Mouse (Mus musculus) CH12.LX (cell line): Measurements from ENCODE around the gene Cog7.

ENCODE experiments used
- CHD1 ChIP-seq: IDR thresholded peaks from 2 replicates; pipeline ENCODE4 v1.6.1; 2012; ENCODE audit warnings: low read depth, low read length, improper control_type of control experiment, inconsistent platforms
- CTCF ChIP-seq, 2 experiments: IDR thresholded peaks in 1 of 2; conservative IDR thresholded peaks in 1 of 2; 2 replicates each; pipeline ENCODE4 v1.5.1; 2011 to 2012; ENCODE audit warnings: low read depth in 2 of 2, low read length in 2 of 2, improper control_type of control experiment in 1 of 2, inconsistent platforms in 1 of 2, mild to moderate bottlenecking in 1 of 2, moderate library complexity in 1 of 2
- ETS1 ChIP-seq: conservative IDR thresholded peaks from 2 replicates; pipeline ENCODE4 v1.6.1; 2012; ENCODE audit warnings: low read depth, mild to moderate bottlenecking, inconsistent platforms, low read length, improper control_type of control experiment, moderate library complexity
- JUND ChIP-seq: conservative IDR thresholded peaks from 2 replicates; pipeline ENCODE4 v1.6.1; 2011; ENCODE audit warnings: low read depth, low read length, improper control_type of control experiment
- MAZ ChIP-seq: IDR thresholded peaks from 2 replicates; pipeline ENCODE4 v1.6.1; 2012; ENCODE audit warnings: low read depth, mild to moderate bottlenecking, inconsistent platforms, low read length, improper control_type of control experiment, moderate library complexity
- MEF2A ChIP-seq: IDR thresholded peaks from 2 replicates; pipeline ENCODE4 v1.6.1; 2014; ENCODE audit warnings: low read depth, mild to moderate bottlenecking, inconsistent platforms, low read length, improper control_type of control experiment, borderline replicate concordance
- POLR2A ChIP-seq: IDR thresholded peaks from 2 replicates; pipeline ENCODE4 v1.6.1; 2011; ENCODE audit warnings: low read depth, mild to moderate bottlenecking, improper control_type of control experiment, low read length
- RAD21 ChIP-seq: IDR thresholded peaks from 2 replicates; pipeline ENCODE4 v1.6.1; 2011; ENCODE audit warnings: low read depth, mild to moderate bottlenecking, low read length, improper control_type of control experiment, moderate library complexity
- SMC3 ChIP-seq: IDR thresholded peaks from 2 replicates; pipeline ENCODE4 v1.6.1; 2011; ENCODE audit warnings: low read depth, low read length, improper control_type of control experiment
- USF1 ChIP-seq: IDR thresholded peaks from 2 replicates; pipeline ENCODE4 v1.6.1; 2014; ENCODE audit warnings: low read depth, mild to moderate bottlenecking, inconsistent platforms, low read length, improper control_type of control experiment
- ZMIZ1 ChIP-seq: IDR thresholded peaks from 2 replicates; pipeline ENCODE4 v1.6.1; 2012; ENCODE audit warnings: low read depth, mild to moderate bottlenecking, inconsistent platforms, low read length, improper control_type of control experiment

- TF ChIP-seq CHD1 (no peak), SMC3 (no peak), RAD21 (no peak), USF1 (no peak), MAZ (no peak), CTCF (conservative IDR thresholded peaks at IDR 0.05 in 1 of 2, IDR thresholded peaks at IDR 0.05 in 1 of 2; ENCODE audit: low read depth in 2 of 2, low read length in 2 of 2) (no peak), MEF2A (no peak), JUND (no peak), ZMIZ1 (no peak), ETS1 (no peak), POLR2A (no peak)
These were observed 90.7 kb downstream of the Cog7 start for GRCm38 (mm10) chr7:121890636-121891360.
